Mouse (Mus musculus) kidney, adult 11 months (tissue): ENCODE data around the gene Hibch.
"Not testable (repeated sequence)": the region's sequence is repeated elsewhere in the genome, so short reads cannot be mapped to it uniquely, and the experiment has no call there.

Source experiments
- DNase-seq: peaks from one replicate; pipeline ENCODE4 v3.0.0; 2022

Hibch gene

DNA sequence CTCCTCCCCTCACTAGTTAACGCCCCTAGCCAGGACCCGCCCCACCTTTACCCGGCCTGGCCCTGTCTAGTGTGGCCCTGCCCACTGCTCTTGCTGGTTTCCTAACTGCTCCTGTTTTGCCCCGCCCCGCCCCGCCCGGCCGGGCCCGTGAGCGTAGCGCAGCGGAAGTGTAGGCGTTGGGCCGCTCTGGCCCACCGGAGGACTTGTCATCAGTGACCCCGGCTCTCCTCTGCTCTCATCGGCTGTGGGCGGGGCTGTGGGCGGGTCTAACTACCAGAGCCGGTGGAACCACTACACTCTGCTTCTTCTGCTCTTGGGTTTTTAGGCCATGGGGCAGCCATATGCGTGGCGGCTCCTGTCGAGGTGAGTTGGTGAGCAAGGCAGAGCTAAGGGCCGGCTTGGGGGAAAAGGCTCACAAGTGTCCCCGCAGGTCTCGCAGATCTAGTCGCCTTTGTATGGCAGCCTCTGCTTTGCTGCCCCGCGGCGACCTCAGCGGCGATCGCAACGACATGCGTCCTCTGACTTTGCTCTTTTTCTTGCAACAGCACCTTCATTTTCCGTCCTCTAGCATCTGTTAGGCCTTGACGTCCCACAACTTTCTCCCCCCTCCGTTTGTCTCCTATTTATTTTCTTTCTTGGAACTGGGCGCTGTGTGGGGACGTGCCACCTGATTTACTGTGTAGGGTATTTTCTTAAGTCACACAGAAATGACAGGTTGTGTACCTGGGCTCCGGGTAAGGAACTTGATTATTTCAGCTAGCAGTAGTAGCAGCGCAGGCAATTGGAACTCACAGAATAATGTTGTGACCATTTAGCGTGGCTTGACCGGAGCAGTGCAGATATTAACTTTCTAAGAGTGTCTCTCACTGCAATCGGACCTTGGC, at the start of gene Hibch:
TSS of gene Hibch (plus strand) at position 148 of the 884 bp plus-strand sequence.
- peak; percentile 100 for DNase-seq

DNA sequence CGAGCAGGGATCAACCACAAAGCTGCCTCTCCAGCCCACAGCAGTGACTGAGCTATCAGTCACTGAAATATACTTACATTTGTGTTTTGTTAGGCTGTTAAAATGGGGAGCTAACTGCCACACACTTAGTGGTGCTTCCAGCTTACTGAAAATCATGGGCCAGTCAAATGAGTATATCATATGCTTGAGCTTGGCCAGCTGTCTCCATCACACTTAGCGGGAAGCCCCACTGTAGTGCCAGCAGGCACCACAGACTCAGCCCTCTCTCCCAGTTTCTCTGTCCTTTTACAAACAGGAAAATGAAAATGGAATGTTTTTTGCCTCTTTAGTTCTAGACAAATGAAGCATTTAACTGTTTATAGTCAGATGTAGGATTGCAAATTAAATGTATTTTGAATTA, 48.8 kb upstream of the Hibch start:
- no peak for DNase-seq

DNA sequence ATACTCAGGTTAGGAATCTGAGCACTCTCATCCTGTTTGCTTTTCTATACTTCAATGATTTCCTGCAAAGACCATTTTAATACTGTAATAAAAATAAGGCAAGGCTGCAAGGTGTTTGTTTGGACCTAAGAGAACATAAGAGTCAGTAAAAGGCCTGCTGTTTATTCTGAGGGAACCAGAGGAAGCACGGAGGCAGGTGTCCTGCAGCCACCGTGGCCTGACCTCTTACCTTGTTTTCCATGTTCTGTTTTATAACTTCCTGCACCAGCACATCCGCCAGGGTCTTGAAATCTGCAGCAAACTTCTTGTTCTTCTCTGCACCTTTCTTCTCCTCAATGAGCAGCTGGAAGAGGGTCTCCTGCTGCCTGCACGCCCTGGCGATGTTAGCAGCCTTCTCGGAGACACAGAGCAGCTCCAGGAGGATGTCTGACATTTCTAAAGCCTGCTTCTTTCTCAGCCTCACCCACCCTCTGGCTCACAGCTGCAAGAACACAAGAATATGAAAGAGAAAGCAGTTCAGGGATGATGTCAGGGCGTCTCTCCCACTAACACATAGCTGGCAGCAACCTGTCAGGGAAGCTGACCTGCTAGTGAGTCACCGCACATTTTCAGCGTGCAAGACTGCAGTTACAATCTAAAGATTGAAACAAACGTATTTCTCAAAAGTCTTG, 45.5 kb upstream of the Hibch start:
- DNase-seq, result no peak

DNA sequence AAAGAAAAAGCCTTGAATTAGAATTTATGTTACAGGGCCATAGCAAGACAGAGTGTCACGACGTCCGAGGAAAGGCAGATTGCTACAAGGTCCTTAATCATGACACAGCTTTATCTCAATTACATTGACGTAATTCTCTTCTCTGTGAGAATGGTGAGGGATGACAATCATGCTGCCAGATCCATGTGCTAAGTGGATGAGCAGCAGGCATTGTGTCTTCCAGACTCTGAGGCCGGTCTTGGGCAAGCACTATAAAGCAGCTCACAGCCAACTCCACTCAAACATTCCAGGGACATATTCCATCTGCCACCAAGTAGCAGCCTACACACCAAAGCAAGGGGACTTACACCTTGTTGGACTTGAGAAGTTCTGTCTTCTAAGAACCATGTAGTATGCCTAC, 45.0 kb upstream of the Hibch start:
- no peak for DNase-seq

- DNase-seq, result no peak
Observed at GRCm38 (mm10) chr1:52800340-52800740, 44.4 kb upstream of the Hibch start.

DNA sequence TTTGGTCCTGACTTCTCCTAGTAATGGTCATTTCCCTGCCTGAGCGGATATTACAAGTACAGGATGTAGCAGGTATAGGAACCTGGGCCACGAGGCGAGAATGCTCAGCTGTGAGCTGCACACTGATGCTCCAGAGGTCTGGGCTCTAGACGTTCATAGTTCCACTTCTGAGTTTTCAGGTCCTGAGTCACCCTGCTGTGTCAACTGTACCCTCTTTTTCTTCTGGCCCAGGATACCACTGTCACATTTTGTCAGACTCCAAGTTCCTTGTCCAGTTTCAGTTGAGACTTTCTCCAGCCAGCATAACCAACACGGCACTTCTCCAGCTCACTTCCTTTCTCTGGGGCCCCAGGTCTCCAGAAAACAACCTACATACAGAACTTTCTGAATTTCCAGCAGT, 43.1 kb upstream of the Hibch start:
- DNase-seq, result no peak

- no peak for DNase-seq
Observed at GRCm38 (mm10) chr1:52802406-52802975, 42.2 kb upstream of the Hibch start.

GRCm38 (mm10) chr1:52805041-52805440, 39.7 kb upstream of the Hibch start:
- DNase-seq, result no peak

- DNase-seq, result no peak
Observed at GRCm38 (mm10) chr1:52808456-52808855, 36.3 kb upstream of the Hibch start.

GRCm38 (mm10) chr1:52816232-52816891, 28.4 kb upstream of the Hibch start:
- no peak for DNase-seq

- peak; percentile 84 for DNase-seq
Observed at GRCm38 (mm10) chr1:52816910-52817812, 27.6 kb upstream of the Hibch start, which contains the start of gene Inpp1. Inpp1 (minus strand) TSS chr1:52817688.

- DNase-seq, result no peak
Observed at GRCm38 (mm10) chr1:52817813-52818147, 26.9 kb upstream of the Hibch start.

- DNase-seq, result no peak
Observed at GRCm38 (mm10) chr1:52839099-52839498, 5.6 kb upstream of the Hibch start.

DNA sequence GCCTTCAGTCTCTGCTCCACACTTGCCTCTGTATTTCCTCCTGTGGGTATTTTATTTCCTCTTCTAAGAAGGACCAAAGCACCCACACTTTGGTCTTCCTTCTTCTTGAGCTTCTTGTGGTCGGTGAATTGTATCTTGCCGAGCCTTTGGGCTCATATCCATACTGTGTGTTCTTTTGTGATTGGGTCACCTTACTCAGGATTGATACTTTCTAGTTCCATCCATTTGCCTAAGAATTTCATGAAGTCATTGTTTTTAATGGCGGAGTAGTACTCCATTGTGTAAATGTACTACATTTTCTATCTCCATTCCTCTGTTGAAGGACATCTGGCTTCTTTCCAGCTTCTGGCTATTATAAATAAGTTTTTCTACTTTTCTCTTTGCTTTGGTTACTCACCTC, 375 bp upstream of the Hibch start:
- DNase-seq, result no peak

- peak; percentile 35 for DNase-seq
Observed at GRCm38 (mm10) chr1:52846556-52846955, 1.8 kb downstream of the Hibch start.

DNA sequence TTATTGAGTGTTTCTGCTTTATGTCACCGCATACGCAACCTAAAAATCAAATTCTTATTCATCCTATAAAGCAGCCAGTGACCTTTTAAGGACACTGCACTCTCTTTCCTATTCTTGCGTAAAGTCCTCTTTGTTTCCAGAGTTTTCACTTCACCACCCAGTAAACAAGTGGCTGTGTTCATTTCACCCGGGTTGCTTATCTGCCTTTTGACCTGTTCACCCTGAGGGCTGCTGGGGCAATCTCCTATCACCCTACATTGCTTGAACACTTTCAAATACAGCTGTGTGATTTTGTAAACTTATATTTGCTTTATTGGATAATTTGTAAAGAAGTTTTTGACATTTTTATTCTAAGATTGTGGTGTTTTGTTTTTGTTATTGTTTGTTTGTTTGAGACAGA, 4.7 kb downstream of the Hibch start:
- DNase-seq, result no peak

DNA sequence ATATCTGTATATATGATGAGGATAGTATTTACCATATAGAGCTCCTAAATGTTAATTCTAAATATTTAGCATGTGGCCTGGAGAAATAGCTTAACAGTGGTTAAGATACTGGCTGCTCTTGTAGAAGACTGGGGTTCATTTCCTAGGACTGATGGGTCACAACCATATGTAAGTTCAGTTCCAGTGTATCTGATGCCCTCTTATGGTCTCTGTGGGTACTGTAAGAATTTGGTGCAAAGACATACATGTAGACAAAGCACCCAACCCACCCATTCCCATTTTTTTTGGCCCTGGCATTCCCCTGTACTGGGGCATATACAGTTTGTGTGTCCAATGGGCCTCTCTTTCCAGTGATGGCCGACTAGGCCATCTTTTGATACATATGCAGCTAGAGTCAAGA, 9.3 kb downstream of the Hibch start:
- DNase-seq, result not testable (repeated sequence)

- no peak for DNase-seq
Observed at GRCm38 (mm10) chr1:52855904-52856601, 11.3 kb downstream of the Hibch start.

- no peak for DNase-seq
Observed at GRCm38 (mm10) chr1:52864220-52864619, 19.5 kb downstream of the Hibch start.

- no peak for DNase-seq
Observed at GRCm38 (mm10) chr1:52866007-52866406, 21.3 kb downstream of the Hibch start.

- DNase-seq, result no peak
Observed at GRCm38 (mm10) chr1:52867876-52868275, 23.1 kb downstream of the Hibch start.

DNA sequence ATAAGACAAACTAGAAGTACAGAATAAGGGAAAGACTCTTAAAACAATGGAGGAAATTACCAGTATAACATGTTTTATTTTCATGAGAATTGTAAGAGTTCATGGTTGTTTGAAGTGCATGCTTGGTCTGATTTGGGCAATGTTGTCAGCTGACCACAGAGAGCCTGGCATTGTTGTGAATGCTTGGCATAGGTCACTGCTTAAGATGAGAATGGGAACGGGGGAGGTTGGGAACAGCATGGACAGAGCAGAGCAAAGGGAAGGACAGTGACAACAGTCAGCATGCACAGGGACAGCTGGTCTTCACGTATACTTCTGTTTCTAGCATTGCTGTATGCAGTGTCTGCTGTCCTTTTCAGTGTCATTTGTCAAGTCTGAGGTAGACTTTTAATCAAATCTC, 39.5 kb downstream of the Hibch start:
- no peak for DNase-seq
